Mouse (Mus musculus) lung, adult 18-20 months (tissue): ENCODE data around the gene Ifnb1.

Experiments
- DNase-seq, 2 experiments: peaks; one replicate each; pipeline ENCODE4 v3.0.0; 2022; ENCODE audit warnings: mixed read lengths in 2 of 2

Gene Ifnb1

DNA sequence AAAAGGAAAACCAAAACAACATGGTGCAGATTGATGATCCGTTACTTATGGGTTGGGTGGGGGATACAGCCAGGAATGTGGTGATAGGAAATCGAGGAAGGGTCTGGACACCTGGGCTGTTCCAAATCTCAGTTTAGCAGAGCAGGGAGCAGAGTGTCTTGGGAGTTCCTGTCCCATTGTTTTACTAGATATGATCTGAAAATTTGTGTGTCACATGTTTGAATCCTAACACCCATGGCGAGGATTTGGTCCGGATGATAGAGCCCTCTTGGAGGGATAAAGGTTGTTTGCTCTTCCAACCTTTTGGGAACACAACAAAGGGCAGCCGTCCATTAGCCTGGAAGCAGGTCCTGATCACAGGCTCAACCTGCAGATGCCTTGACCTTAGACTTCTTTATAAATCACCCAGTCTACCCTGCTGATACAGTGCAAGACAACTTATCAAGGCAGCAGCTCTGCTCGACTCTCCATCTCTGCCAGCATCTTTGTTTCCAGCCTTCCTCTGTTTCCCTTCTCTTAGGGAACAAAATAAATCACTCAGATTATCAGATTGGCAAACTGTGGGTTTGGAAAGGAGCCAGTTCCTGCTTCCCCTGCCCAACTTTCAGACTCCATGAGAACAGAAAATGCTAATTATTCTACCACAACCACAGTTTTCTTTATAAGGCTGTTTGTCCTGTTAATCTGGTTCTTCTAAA is 26.1 kb downstream of the Ifnb1 start:
- peak; percentile 20 to 42 for DNase-seq

DNA sequence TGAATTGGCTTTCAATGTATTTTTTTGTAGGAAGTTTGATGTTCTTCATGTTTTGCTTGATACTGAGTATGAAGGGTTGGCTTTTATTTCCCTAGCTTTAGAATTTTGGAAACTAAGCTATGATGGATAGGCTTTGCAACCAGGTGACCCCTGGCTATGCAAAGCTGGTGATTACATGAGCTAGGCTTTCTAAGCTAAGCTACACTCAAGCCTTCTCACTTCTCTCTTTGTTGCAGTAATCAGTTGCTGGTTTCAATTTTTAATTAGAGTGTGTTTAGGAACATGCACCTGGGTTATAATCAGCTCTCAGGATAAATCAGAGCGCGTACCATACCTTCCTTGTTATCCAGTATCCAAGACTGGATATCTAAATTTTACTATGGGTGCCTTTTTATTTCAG is 33.0 kb downstream of the Ifnb1 start:
- no peak for DNase-seq

DNA sequence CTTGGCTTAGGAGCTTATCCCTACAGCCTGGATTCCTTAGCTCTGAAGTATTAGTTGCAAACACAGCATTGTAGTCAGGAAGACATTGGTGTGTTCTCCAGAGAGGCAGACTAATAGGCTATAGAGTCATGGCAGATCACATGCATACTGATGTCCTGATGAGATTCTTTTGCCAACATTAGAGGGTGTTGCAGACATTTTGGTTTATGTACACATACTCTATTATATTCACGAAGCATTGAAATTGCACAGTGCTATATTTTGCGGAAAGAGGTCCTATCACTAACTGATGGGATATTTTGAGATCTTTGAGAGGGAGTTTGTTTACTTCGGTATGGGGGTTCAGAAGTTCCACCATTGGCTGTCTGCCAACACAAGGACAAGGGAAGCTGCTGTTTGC is 34.5 kb downstream of the Ifnb1 start:
- DNase-seq: no peak

DNA sequence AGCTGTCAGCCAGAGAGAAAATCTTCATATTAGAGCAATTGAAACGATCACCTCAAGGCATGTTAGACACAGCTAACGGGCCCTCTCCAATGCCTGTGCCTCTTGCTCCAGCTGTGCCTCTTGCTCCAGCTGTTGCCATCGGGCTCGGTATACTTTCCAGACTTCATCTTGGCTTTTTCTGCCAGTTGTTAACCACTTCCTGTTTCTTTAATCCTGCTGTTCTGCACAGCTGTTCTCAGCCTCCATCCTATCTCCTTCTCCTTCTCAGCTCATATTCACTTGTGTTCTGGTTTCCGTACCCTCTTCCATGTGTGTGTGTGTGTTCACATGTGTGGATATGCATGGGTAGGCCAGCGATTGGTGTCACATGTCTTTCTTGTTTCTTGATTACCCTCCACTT is 42.4 kb downstream of the Ifnb1 start:
- DNase-seq: no peak

GRCm38 (mm10) chr4:88478809-88479186 is 43.8 kb downstream of the Ifnb1 start:
- no peak for DNase-seq

DNA sequence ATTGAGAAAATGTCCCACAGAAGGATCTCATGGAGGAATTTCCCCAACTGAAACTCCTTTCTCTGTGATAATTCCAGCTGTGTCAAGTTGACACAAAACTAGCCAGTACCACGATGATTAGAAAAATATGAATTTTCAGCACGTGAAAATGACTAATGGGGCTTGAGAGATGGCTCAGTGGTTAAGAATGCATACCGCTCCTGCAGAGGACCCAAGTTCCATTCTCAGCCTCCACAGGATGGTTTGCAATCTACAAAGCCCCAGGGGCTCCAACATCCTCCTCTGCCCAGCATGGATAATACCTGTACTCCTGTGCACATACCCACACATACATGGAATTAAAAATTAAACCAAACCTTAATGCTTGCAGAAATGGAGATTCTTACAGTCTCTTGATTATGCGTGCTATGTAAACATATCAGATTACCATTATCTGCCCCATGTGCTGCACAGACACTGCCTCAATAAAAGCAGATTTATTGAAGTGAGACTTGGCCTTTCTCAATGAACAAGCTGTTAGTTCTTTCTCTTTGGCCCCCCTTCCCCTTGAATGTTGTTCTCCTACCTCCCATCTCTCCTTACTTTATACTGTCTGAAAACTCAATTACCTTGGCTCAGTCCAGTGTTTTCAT is 44.3 kb downstream of the Ifnb1 start:
- DNase-seq: no peak

- no peak for DNase-seq
Observed at GRCm38 (mm10) chr4:88476511-88477210, 45.9 kb downstream of the Ifnb1 start.

- no peak for DNase-seq
Observed at GRCm38 (mm10) chr4:88476084-88476483, 46.5 kb downstream of the Ifnb1 start.
